Comparison of ENCODE assay signal across 15 mouse cellular contexts in the genomic region with DNA sequence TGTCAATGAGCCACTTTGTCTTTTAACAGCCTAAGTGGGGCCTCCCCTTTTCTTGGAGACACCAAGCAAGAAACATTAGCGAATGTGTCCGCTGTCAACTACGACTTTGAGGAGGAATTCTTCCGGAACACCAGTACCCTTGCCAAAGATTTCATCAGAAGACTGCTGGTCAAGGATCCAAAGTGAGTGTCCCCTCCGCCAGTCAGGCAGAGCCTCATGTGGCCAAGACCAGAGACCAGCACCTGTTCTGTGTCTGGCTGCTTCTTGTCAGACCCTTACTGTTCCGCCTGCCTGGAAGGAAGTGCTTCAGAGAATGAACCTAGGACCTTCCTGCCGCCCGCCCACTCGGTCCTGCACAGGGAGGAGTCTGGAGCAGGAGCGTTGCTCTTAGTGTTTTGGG.
"Had no signal": no experiment of that assay in that cellular context is flagged by ENCODE, and none has a peak within 500 bp of the region (broad histone marks: within the 10 kb centered on the region; RNA-seq: fewer than 3 reads in every experiment).

No protein-coding gene starts in this region.

- H3K4me2 ChIP-seq: liver, embryonic 13.5 days; lung, embryonic 14.5 days; neural tube, embryonic 13.5 days had no signal

- ATAC-seq: intestine, postnatal 0 days had no signal

- H3K4me1 ChIP-seq: liver, embryonic 13.5 days; neural tube, embryonic 13.5 days had no signal

- H3K4me3 ChIP-seq: layer of hippocampus, adult 2 months; liver, embryonic 13.5 days; megakaryocyte, embryonic 14.5 days; midbrain, embryonic 10.5 days; neural tube, embryonic 13.5 days had no signal

- H3K9ac ChIP-seq: liver, embryonic 13.5 days; lung, embryonic 14.5 days; neural tube, embryonic 13.5 days had no signal

- H3K9me3 ChIP-seq: liver, embryonic 13.5 days; megakaryocyte, embryonic 14.5 days; midbrain, embryonic 10.5 days; neural tube, embryonic 13.5 days had no signal

- DNase-seq: kidney, adult 2 months; layer of hippocampus, adult 9-11 months; liver, embryonic 13.5 days; lung, embryonic 14.5 days; midbrain, embryonic 14.5 days; thymus, adult 2 months; thymus, postnatal 14 days; thymus, postnatal 4 days had no signal

- H3K27me3 ChIP-seq: liver, embryonic 13.5 days; megakaryocyte, embryonic 14.5 days; neural tube, embryonic 13.5 days had no signal

- H3K27ac ChIP-seq: kidney, postnatal 0 days; layer of hippocampus, adult 2 months; liver, embryonic 13.5 days; midbrain, embryonic 10.5 days; neural tube, embryonic 13.5 days; stomach, postnatal 0 days had no signal
